Mouse (Mus musculus) kidney, postnatal 0 days (tissue): ENCODE measurements around the gene Ptrhd1. TPM values are rescaled to one million over a fixed set of nuclear protein-coding genes. Genes with fewer than 3 reads are reported as not detected.

Source experiments
- ATAC-seq: fragments of 200-750 bp; cut with Nextera tagmentation; replicated peaks from 2 replicates; pipeline ENCODE4 v1.8.0; 2017; ENCODE audit warnings: low read depth, moderate number of reproducible peaks, moderate TSS enrichment, moderate library complexity; ENCODE audit not compliant: low FRiP score
- DNase-seq: peaks from one replicate; pipeline ENCODE4 v3.0.0-alpha.2; 2016; ENCODE audit warnings: low spot score
- H3K27ac ChIP-seq: fragments of 300-500 bp; sonication (generic); 2 replicates; pipeline ENCODE4 v1.5.1; 2014; ENCODE audit warnings: mild to moderate bottlenecking
- H3K27me3 ChIP-seq: fragments of 300-500 bp; sonication (generic); 2 replicates; pipeline ENCODE4 v1.6.1; 2014; ENCODE audit warnings: low read length, mixed read lengths; ENCODE audit not compliant: insufficient read depth
- H3K36me3 ChIP-seq: fragments of 300-500 bp; sonication (generic); 2 replicates; pipeline ENCODE4 v1.6.1; 2014; ENCODE audit warnings: low read length, mixed read lengths; ENCODE audit not compliant: insufficient read depth
- H3K4me1 ChIP-seq: fragments of 300-500 bp; sonication (generic); replicated peaks from 2 replicates; pipeline ENCODE4 v1.6.1; 2014; ENCODE audit warnings: antibody characterized with exemption, low read length, mixed read lengths; ENCODE audit not compliant: insufficient read depth
- H3K4me2 ChIP-seq: fragments of 300-500 bp; sonication (generic); 2 replicates; pipeline ENCODE4 v1.6.1; 2014; ENCODE audit warnings: mild to moderate bottlenecking, low read length, moderate library complexity, mixed read lengths
- H3K4me3 ChIP-seq: fragments of 300-500 bp; sonication (generic); replicated peaks from 2 replicates; pipeline ENCODE4 v1.5.1; 2014; ENCODE audit warnings: low read depth, low read length
- H3K9ac ChIP-seq: fragments of 300-500 bp; sonication (generic); 2 replicates; pipeline ENCODE4 v1.6.1; 2014; ENCODE audit warnings: low read depth, low read length
- H3K9me3 ChIP-seq: fragments of 300-500 bp; sonication (generic); replicated peaks from 2 replicates; pipeline ENCODE4 v1.6.1; 2016; ENCODE audit warnings: low read length, inconsistent platforms, mixed read lengths
- CTCF ChIP-seq: IDR thresholded peaks from 2 replicates; pipeline ENCODE4 v1.5.1; 2016; ENCODE audit warnings: antibody characterized with exemption, low read depth, mild to moderate bottlenecking, moderate library complexity
- WGBS: fragments of 180-500 bp; shearing (Covaris S2); extraction: QIAGEN DNeasy Blood & Tissue Kit; methylation state at CpG from one replicate; pipeline ENCODE4 v1.1.7; 2014; 5-methylcytosine and 5-hydroxymethylcytosine counted together
- polyA plus RNA-seq: library from polyadenylated mRNA; unstranded; fragments of >200 nt; fragmentation: Nextera tagmentation; extraction: Ambion mirVana; gene quantifications from 2 replicates; pipeline ENCODE4 v1.2.1, GENCODE M21; 2015

Gene Ptrhd1
- polyA plus RNA-seq, 1 experiment from 2014 or later: 8.1 TPM

- no peak for ATAC-seq
- Histone ChIP-seq H3K27me3 (no peaks in the 10 kb centered on the region), H3K9ac (no peak overlapping the region), H3K27ac (no peak overlapping the region), H3K4me3 (no peak overlapping the region), H3K4me2 (no peak overlapping the region), H3K36me3 (0 out of 2 replicates have a peak, but pooled peaks cover 4% of the 10 kb centered on the region), H3K9me3 (no peaks in the 10 kb centered on the region), H3K4me1 (no peaks in the 10 kb centered on the region)
- no peak for TF ChIP-seq CTCF
- 92% methylated on average over 11 of the region's 11 CpGs for WGBS
- no peak for DNase-seq
Observed at GRCm38 (mm10) chr12:4206106-4206505, 27.7 kb upstream of the Ptrhd1 start.

GRCm38 (mm10) chr12:4208405-4209133, 25.3 kb upstream of the Ptrhd1 start:
- Histone ChIP-seq H3K4me3 (no peak overlapping the region), H3K27me3 (no peaks in the 10 kb centered on the region), H3K36me3 (0 out of 2 replicates have a peak, but pooled peaks cover 2% of the 10 kb centered on the region), H3K27ac (no peak overlapping the region), H3K4me1 (no peaks in the 10 kb centered on the region), H3K9ac (no peak overlapping the region), H3K9me3 (no peaks in the 10 kb centered on the region), H3K4me2 (no peak overlapping the region)
- WGBS: 79% methylated on average over 15 of the region's 15 CpGs
- DNase-seq (peak; percentile 87), ATAC-seq (no peak)
- TF ChIP-seq CTCF: peak; percentile 79

GRCm38 (mm10) chr12:4209196-4209595, 24.6 kb upstream of the Ptrhd1 start:
- TF ChIP-seq CTCF: no peak
- H3K4me3 ChIP-seq: no peak overlapping the region
- no peaks in the 10 kb centered on the region for H3K9me3 ChIP-seq
- H3K27ac ChIP-seq: no peak overlapping the region
- DNase-seq: no peak
- H3K4me1 ChIP-seq: no peaks in the 10 kb centered on the region
- no peak overlapping the region for H3K4me2 ChIP-seq
- no peaks in the 10 kb centered on the region for H3K27me3 ChIP-seq
- WGBS: 96% methylated on average over 9 of the region's 9 CpGs
- no peak for ATAC-seq
- no peak overlapping the region for H3K9ac ChIP-seq
- peaks cover 6% of the 10 kb centered on the region; the same call in 1 of the 2 replicates for H3K36me3 ChIP-seq

- H3K4me2 ChIP-seq: no peak overlapping the region
- H3K4me1 ChIP-seq: no peaks in the 10 kb centered on the region
- H3K9ac ChIP-seq: no peak overlapping the region
- DNase-seq (no peak), ATAC-seq (peak; percentile 74)
- H3K27ac ChIP-seq: no peak overlapping the region
- 53% methylated on average over 9 of the region's 9 CpGs for WGBS
- no peaks in the 10 kb centered on the region for H3K27me3 ChIP-seq
- peak; percentile 62 for TF ChIP-seq CTCF
- peaks cover 12% of the 10 kb centered on the region for H3K36me3 ChIP-seq
- H3K4me3 ChIP-seq: no peak overlapping the region
- H3K9me3 ChIP-seq: no peaks in the 10 kb centered on the region
Observed at GRCm38 (mm10) chr12:4211174-4211573, 22.7 kb upstream of the Ptrhd1 start.

GRCm38 (mm10) chr12:4212908-4213307, 20.9 kb upstream of the Ptrhd1 start:
- no peaks in the 10 kb centered on the region for H3K27me3 ChIP-seq
- peak overlapping the region; percentile 60 for H3K27ac ChIP-seq
- WGBS: 35% methylated on average over 8 of the region's 8 CpGs
- DNase-seq (peak; percentile 71), ATAC-seq (peak; percentile 82)
- H3K9me3 ChIP-seq: no peaks in the 10 kb centered on the region
- H3K4me3 ChIP-seq: no peak overlapping the region
- H3K9ac ChIP-seq: no peak overlapping the region
- TF ChIP-seq CTCF: no peak
- H3K36me3 ChIP-seq: peaks cover 12% of the 10 kb centered on the region
- H3K4me1 ChIP-seq: no peaks in the 10 kb centered on the region
- no peak overlapping the region for H3K4me2 ChIP-seq

- WGBS: 87% methylated on average over 7 of the region's 7 CpGs
- no peak overlapping the region for H3K9ac ChIP-seq
- no peak for TF ChIP-seq CTCF
- H3K4me3 ChIP-seq: no peak overlapping the region
- no peak overlapping the region for H3K4me2 ChIP-seq
- peaks cover 6% of the 10 kb centered on the region; the same call in 1 of the 2 replicates for H3K4me1 ChIP-seq
- H3K36me3 ChIP-seq: peaks cover 22% of the 10 kb centered on the region; the same call in 1 of the 2 replicates
- H3K27me3 ChIP-seq: no peaks in the 10 kb centered on the region
- ATAC-seq: no peak
- H3K27ac ChIP-seq: no peak overlapping the region
- H3K9me3 ChIP-seq: no peaks in the 10 kb centered on the region
- no peak for DNase-seq
Observed at GRCm38 (mm10) chr12:4230156-4230555, 3.7 kb upstream of the Ptrhd1 start.
